Mouse (Mus musculus): ENCODE measurements around the gene Phka1.

The Phka1 gene

GRCm38 (mm10) chrX:102475555-102475954, 168.5 kb downstream of the Phka1 start:
- no peak for DNase-seq (ENCODE audit: low spot score in 2 of 2)
